9 mouse cellular contexts compared by ENCODE assay signal in the genomic region with DNA sequence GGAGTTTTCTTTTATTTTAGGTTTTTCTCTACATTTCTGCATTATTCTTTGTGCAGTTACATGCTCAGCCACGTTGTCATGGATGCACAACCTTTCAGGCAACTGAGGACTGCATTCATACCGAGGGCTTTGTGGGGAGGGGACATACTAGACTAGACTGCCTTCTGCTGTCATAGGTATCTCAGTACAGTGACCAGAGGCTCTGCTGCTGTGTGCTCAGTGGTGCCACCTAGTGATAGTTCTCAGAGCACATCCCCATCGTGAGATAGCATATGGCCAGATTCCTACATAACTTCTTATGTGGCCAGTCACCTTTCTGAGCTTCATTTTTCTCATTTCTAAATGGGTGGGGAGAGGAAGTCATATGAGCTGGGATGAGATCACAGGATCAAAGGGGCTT. TPM values are rescaled to one million over a fixed set of nuclear protein-coding genes. Genes with fewer than 3 reads are reported as not detected.
A peak's percentile ranks its signal among the peaks of the same experiment; 100 is the strongest.
DNase-seq lines count a peak whose midpoint lies in the region; ATAC-seq lines count a peak whose summit lies in the region.
"Had no signal": no experiment of that assay in that cellular context is flagged by ENCODE, and none has a peak within 500 bp of the region (broad histone marks: within the 10 kb centered on the region; RNA-seq: fewer than 3 reads in every experiment).

No protein-coding gene starts in this region.

- 0 out of 2 replicates have a peak, but pooled peaks cover 5% of the 10 kb centered on the region for H3K4me1 ChIP-seq in forebrain, embryonic 11.5 days (replicated peaks; ENCODE audit: control insufficient read depth, insufficient read depth, low read length)
- peaks cover 5% of the 10 kb centered on the region for H3K4me1 ChIP-seq in intestine, embryonic 14.5 days (replicated peaks; ENCODE audit: control insufficient read depth, insufficient read depth, low read length)
- peaks cover 5% of the 10 kb centered on the region; the same call in 1 of the 2 replicates for H3K4me1 ChIP-seq in limb, embryonic 11.5 days (ENCODE audit: control insufficient read depth, insufficient read depth, low read length)
- peaks cover 23% of the 10 kb centered on the region for H3K4me1 ChIP-seq in neural tube, embryonic 15.5 days

- 5% methylated on average over 3 of the region's 3 CpGs for WGBS in forebrain, embryonic 11.5 days
- WGBS in intestine, embryonic 14.5 days: 4% methylated on average over 3 of the region's 3 CpGs
- 2% methylated on average over 3 of the region's 3 CpGs for WGBS in limb, embryonic 11.5 days
- whole genome bisulfite sequencing in neural tube, embryonic 15.5 days: 4% methylated on average over 3 of the region's 3 CpGs

- H3K4me3 ChIP-seq in forebrain, embryonic 11.5 days (ENCODE audit: low read depth, low read length): no peak overlapping the region
- H3K4me3 ChIP-seq in intestine, embryonic 14.5 days (ENCODE audit: low read depth, low read length): no peak overlapping the region
- H3K4me3 ChIP-seq in limb, embryonic 11.5 days (ENCODE audit: low read depth, low read length): no peak overlapping the region
- no peak overlapping the region for H3K4me3 ChIP-seq in neural tube, embryonic 15.5 days (replicated peaks)

- H3K4me2 ChIP-seq in forebrain, embryonic 11.5 days (ENCODE audit: low read depth, low read length, severe bottlenecking): no peak overlapping the region
- no peak overlapping the region for H3K4me2 ChIP-seq in intestine, embryonic 14.5 days (ENCODE audit: low read length)
- H3K4me2 ChIP-seq in limb, embryonic 11.5 days (ENCODE audit: low read depth, severe bottlenecking): no peak overlapping the region
- no peak overlapping the region for H3K4me2 ChIP-seq in neural tube, embryonic 15.5 days

- peak; percentile 37 for DNase-seq in urinary bladder, postnatal 25 days (ENCODE audit: low spot score)
- DNase-seq in urinary bladder, adult 2 months (ENCODE audit: low spot score): no peak
- peak; percentile 29 for DNase-seq in c-Kit-positive CD71-negative TER-119-negative erythroid progenitor cells, embryonic 14.5 days (ENCODE audit: low read depth)
- peak; percentile 76 for DNase-seq in forebrain, embryonic 11.5 days (ENCODE audit: low spot score)
- DNase-seq in intestine, embryonic 14.5 days (ENCODE audit: low spot score): peak; percentile 71
- DNase-seq in limb, embryonic 11.5 days (ENCODE audit: low spot score): peak; percentile 73
- DNase-seq in yolk sac, embryonic 10.5 days (ENCODE audit: low spot score): peak; percentile 23

- H3K36me3 ChIP-seq in forebrain, embryonic 11.5 days (ENCODE audit: control insufficient read depth, insufficient read depth, low read length): no peaks in the 10 kb centered on the region
- no peaks in the 10 kb centered on the region for H3K36me3 ChIP-seq in intestine, embryonic 14.5 days (ENCODE audit: control insufficient read depth, insufficient read depth, low read length)
- H3K36me3 ChIP-seq in limb, embryonic 11.5 days (ENCODE audit: control insufficient read depth, insufficient read depth, low read length): no peaks in the 10 kb centered on the region
- H3K36me3 ChIP-seq in neural tube, embryonic 15.5 days: no peaks in the 10 kb centered on the region

- peak; percentile 46; the same call in 1 of the 2 replicates for ATAC-seq in forebrain, embryonic 11.5 days (replicated peaks; ENCODE audit: low FRiP score)
- no peak for ATAC-seq in intestine, embryonic 14.5 days (replicated peaks; ENCODE audit: low FRiP score, low TSS enrichment, low read depth)
- 0 out of 2 replicates have a peak, but pooled peaks have one; percentile 51 for ATAC-seq in limb, embryonic 11.5 days (ENCODE audit: insufficient number of reproducible peaks, low FRiP score, low TSS enrichment, low read depth)
- ATAC-seq in neural tube, embryonic 15.5 days (ENCODE audit: low FRiP score): 0 out of 2 replicates have a peak, but pooled peaks have one; percentile 48

- no peak overlapping the region for H3K27ac ChIP-seq in forebrain, embryonic 11.5 days (ENCODE audit: low read depth, low read length)
- H3K27ac ChIP-seq in intestine, embryonic 14.5 days (ENCODE audit: low read depth): no peak overlapping the region
- no peak overlapping the region for H3K27ac ChIP-seq in limb, embryonic 11.5 days (replicated peaks; ENCODE audit: low read depth, low read length)
- H3K27ac ChIP-seq in neural tube, embryonic 15.5 days (replicated peaks): no peak overlapping the region

- H3K9me3 ChIP-seq in forebrain, embryonic 11.5 days (ENCODE audit: control insufficient read depth, low read length): no peaks in the 10 kb centered on the region
- H3K9me3 ChIP-seq in intestine, embryonic 14.5 days (ENCODE audit: control insufficient read depth, low read length): no peaks in the 10 kb centered on the region
- no peaks in the 10 kb centered on the region for H3K9me3 ChIP-seq in limb, embryonic 11.5 days (ENCODE audit: control insufficient read depth, low read length)
- H3K9me3 ChIP-seq in neural tube, embryonic 15.5 days (replicated peaks): no peaks in the 10 kb centered on the region

- H3K27me3 ChIP-seq in forebrain, embryonic 11.5 days (ENCODE audit: control insufficient read depth, insufficient read depth, low read length): peaks cover 30% of the 10 kb centered on the region
- peaks cover 30% of the 10 kb centered on the region for H3K27me3 ChIP-seq in intestine, embryonic 14.5 days (replicated peaks; ENCODE audit: control insufficient read depth, insufficient read depth, low read length)
- peaks cover 37% of the 10 kb centered on the region for H3K27me3 ChIP-seq in limb, embryonic 11.5 days (ENCODE audit: control insufficient read depth, insufficient read depth, low read length)
- peaks cover 41% of the 10 kb centered on the region for H3K27me3 ChIP-seq in neural tube, embryonic 15.5 days (replicated peaks)

- no peak overlapping the region for H3K9ac ChIP-seq in forebrain, embryonic 11.5 days (ENCODE audit: low read length)
- H3K9ac ChIP-seq in intestine, embryonic 14.5 days (ENCODE audit: low read length): no peak overlapping the region
- H3K9ac ChIP-seq in limb, embryonic 11.5 days (ENCODE audit: low read length): no peak overlapping the region
- H3K9ac ChIP-seq in neural tube, embryonic 15.5 days (replicated peaks): no peak overlapping the region

RNA-seq across cellular contexts. Expression of gene Abcc8, which starts 1.8 kb away (rescaled TPM):
- polyA plus RNA-seq in urinary bladder, adult 2 months (2012; rRNA removed): 0.32 and 0.54 TPM in 2 replicates
- polyA plus RNA-seq in forebrain, embryonic 11.5 days (2014; fragmentation: Nextera tagmentation; extraction: Ambion mirVana): 0.55 and 0.79 TPM in 2 replicates
- polyA plus RNA-seq in intestine, embryonic 14.5 days (2014; fragmentation: Nextera tagmentation; extraction: Ambion mirVana): 2.4 and 7.6 TPM in 2 replicates
- 0.77 and 0.82 TPM in 2 replicates for polyA plus RNA-seq in limb, embryonic 11.5 days (2014; fragmentation: Nextera tagmentation; extraction: Ambion mirVana)
- 11.2 and 12.4 TPM in 2 replicates for polyA plus RNA-seq in neural tube, embryonic 15.5 days (2015; fragmentation: Nextera tagmentation; extraction: Ambion mirVana)

RNA-seq across cellular contexts. Expression of gene Ush1c, which starts 56.7 kb away (rescaled TPM):
- not detected in 2 replicates for polyA plus RNA-seq in urinary bladder, adult 2 months (2012; rRNA removed)
- polyA plus RNA-seq in forebrain, embryonic 11.5 days (2014; fragmentation: Nextera tagmentation; extraction: Ambion mirVana): 3.1 and 4.7 TPM in 2 replicates
- 36.6 and 36.8 TPM in 2 replicates for polyA plus RNA-seq in intestine, embryonic 14.5 days (2014; fragmentation: Nextera tagmentation; extraction: Ambion mirVana)
- 3.4 and 3.6 TPM in 2 replicates for polyA plus RNA-seq in limb, embryonic 11.5 days (2014; fragmentation: Nextera tagmentation; extraction: Ambion mirVana)
- polyA plus RNA-seq in neural tube, embryonic 15.5 days (2015; fragmentation: Nextera tagmentation; extraction: Ambion mirVana): 2.1 and 5.0 TPM in 2 replicates

RNA-seq across cellular contexts. Expression of gene Otog, which starts 59.2 kb away (rescaled TPM):
- polyA plus RNA-seq in urinary bladder, adult 2 months (2012; rRNA removed): not detected in 2 replicates
- 0.11 and 0.16 TPM in 2 replicates for polyA plus RNA-seq in forebrain, embryonic 11.5 days (2014; fragmentation: Nextera tagmentation; extraction: Ambion mirVana)
- polyA plus RNA-seq in intestine, embryonic 14.5 days (2014; fragmentation: Nextera tagmentation; extraction: Ambion mirVana): 0.12 TPM in 1 of 2 replicates, not detected in the other
- 0.09 TPM in 1 of 2 replicates, not detected in the other for polyA plus RNA-seq in limb, embryonic 11.5 days (2014; fragmentation: Nextera tagmentation; extraction: Ambion mirVana)
- polyA plus RNA-seq in neural tube, embryonic 15.5 days (2015; fragmentation: Nextera tagmentation; extraction: Ambion mirVana): 0.09 TPM in 1 of 2 replicates, not detected in the other
- polyA plus RNA-seq: neural tube, embryonic 14.5 days had no signal
